Mouse (Mus musculus) lung, postnatal 0 days (tissue): ENCODE data around the gene Lpcat1.

ENCODE experiments used
- CTCF ChIP-seq: IDR thresholded peaks from 2 replicates; pipeline ENCODE4 v1.5.1; 2016; ENCODE audit warnings: antibody characterized with exemption, mild to moderate bottlenecking
- EP300 ChIP-seq: IDR thresholded peaks from 2 replicates; pipeline ENCODE4 v1.6.1; 2016; ENCODE audit warnings: antibody characterized with exemption, mild to moderate bottlenecking, control low read depth

- TF ChIP-seq CTCF (no peak), EP300 (no peak)
Observed at GRCm38 (mm10) chr13:73468834-73469233, 1.8 kb downstream of the Lpcat1 start.
